Mouse (Mus musculus) liver, embryonic 13.5 days (tissue): Measurements from ENCODE around the gene Eprs. TPM values are rescaled to one million over a fixed set of nuclear protein-coding genes. Genes with fewer than 3 reads are reported as not detected.

Experiments
- ATAC-seq: fragments of 200-750 bp; cut with Nextera tagmentation; 2 replicates; pipeline ENCODE4 v1.8.0; 2017; ENCODE audit warnings: low read depth, mild to moderate bottlenecking, moderate number of reproducible peaks, moderate library complexity
- DNase-seq: peaks from one replicate; pipeline ENCODE4 v3.0.0; 2022
- H3K27ac ChIP-seq: fragments of 300-500 bp; sonication (generic); 2 replicates; pipeline ENCODE4 v1.5.1; 2015; ENCODE audit warnings: moderate library complexity, mild to moderate bottlenecking, inconsistent platforms
- H3K27me3 ChIP-seq: fragments of 300-500 bp; sonication (generic); 2 replicates; pipeline ENCODE4 v1.6.1; 2015; ENCODE audit warnings: mild to moderate bottlenecking, inconsistent platforms
- H3K36me3 ChIP-seq: fragments of 300-500 bp; sonication (generic); 2 replicates; pipeline ENCODE4 v1.6.1; 2015; ENCODE audit warnings: mild to moderate bottlenecking, inconsistent platforms
- H3K4me1 ChIP-seq: fragments of 300-500 bp; sonication (generic); replicated peaks from 2 replicates; pipeline ENCODE4 v1.6.1; 2015; ENCODE audit warnings: inconsistent platforms
- H3K4me2 ChIP-seq: fragments of 300-500 bp; sonication (generic); 2 replicates; pipeline ENCODE4 v1.6.1; 2015; ENCODE audit warnings: inconsistent platforms, mild to moderate bottlenecking, moderate library complexity
- H3K4me3 ChIP-seq: fragments of 300-500 bp; sonication (generic); replicated peaks from 2 replicates; pipeline ENCODE4 v1.5.1; 2015; ENCODE audit warnings: mild to moderate bottlenecking, inconsistent platforms
- H3K9ac ChIP-seq: fragments of 300-500 bp; sonication (generic); 2 replicates; pipeline ENCODE4 v1.6.1; 2015; ENCODE audit warnings: mild to moderate bottlenecking, inconsistent platforms
- H3K9me3 ChIP-seq: fragments of 300-500 bp; sonication (generic); replicated peaks from 2 replicates; pipeline ENCODE4 v1.6.1; 2016; ENCODE audit warnings: inconsistent platforms
- WGBS: fragments of 180-500 bp; shearing (Covaris S2); methylation state at CpG from one replicate; pipeline ENCODE4 v1.1.7; 2015; ENCODE audit not compliant: insufficient replicate concordance; 5-methylcytosine and 5-hydroxymethylcytosine counted together
- polyA plus RNA-seq: library from polyadenylated mRNA; unstranded; fragments of >200 nt; fragmentation: Nextera tagmentation; extraction: Ambion mirVana; gene quantifications from 2 replicates; pipeline ENCODE4 v1.2.1, GENCODE M21; 2015

The Eprs gene
- polyA plus RNA-seq, 1 experiment from 2014 or later = 113 TPM

DNA sequence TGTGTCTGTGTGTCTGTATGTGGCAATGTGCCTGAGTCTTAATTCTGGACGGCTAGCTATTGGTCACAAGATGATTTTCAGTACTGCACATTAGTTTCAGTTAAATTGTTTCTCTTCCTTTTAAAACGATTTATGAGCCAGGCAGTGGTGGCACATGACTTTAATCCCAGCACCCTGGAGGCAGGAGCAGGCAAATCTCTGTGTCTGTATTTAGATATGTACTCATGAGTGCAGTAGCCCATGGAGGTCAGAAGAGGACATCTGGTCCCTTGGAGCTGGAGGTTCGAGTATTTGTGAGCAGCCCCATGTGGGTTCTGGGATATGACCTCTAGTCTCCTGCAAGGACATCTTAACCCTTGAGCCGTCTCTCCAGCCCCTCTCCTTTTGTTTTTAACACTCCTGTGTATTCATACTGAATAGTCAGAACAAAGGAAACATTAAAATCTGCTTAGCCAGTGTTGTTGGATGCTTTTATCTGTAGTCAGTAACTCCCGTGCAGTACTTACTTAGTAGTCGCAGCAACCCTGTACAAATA, 27.5 kb upstream of the Eprs start:
- WGBS = 66% methylated on average over 6 of the region's 6 CpGs

DNA sequence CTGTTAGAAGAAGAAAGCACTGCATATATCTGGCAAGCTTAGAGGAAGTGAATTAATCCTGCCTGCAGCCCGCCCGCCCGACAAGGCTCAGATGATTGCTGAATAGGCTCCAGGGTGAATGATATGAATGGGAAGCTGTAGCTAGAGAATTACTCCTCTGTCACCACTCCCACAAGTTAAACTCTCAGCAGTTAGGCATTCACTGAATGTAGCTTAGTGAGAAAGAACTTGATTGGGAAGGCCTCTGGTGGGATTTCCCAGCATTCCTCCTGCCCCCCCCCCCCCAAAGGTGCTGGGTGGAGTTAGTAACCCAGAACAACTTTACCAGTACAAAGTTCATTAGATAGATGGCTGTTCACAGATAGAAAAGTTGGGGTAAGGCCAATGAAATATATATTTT, 26.3 kb upstream of the Eprs start:
- Histone ChIP-seq H3K27me3 (no peaks in the 10 kb centered on the region), H3K4me2 (no peak overlapping the region), H3K36me3 (peaks cover 4% of the 10 kb centered on the region; the same call in 1 of the 2 replicates), H3K9ac (no peak overlapping the region), H3K4me1 (peaks cover 17% of the 10 kb centered on the region), H3K27ac (no peak overlapping the region), H3K9me3 (no peaks in the 10 kb centered on the region), H3K4me3 (no peak overlapping the region)
- ATAC-seq (no peak), DNase-seq (no peak)
- 65% methylated on average over 3 of the region's 3 CpGs for WGBS

More for the DNA sequence above, 27.5 kb upstream of the Eprs start:
- DNase-seq (no peak), ATAC-seq (no peak)
- Histone ChIP-seq H3K4me3 (no peak overlapping the region), H3K9me3 (no peaks in the 10 kb centered on the region), H3K36me3 (no peaks in the 10 kb centered on the region), H3K4me2 (no peak overlapping the region), H3K27me3 (no peaks in the 10 kb centered on the region), H3K27ac (no peak overlapping the region), H3K4me1 (peaks cover 22% of the 10 kb centered on the region), H3K9ac (no peak overlapping the region)

DNA sequence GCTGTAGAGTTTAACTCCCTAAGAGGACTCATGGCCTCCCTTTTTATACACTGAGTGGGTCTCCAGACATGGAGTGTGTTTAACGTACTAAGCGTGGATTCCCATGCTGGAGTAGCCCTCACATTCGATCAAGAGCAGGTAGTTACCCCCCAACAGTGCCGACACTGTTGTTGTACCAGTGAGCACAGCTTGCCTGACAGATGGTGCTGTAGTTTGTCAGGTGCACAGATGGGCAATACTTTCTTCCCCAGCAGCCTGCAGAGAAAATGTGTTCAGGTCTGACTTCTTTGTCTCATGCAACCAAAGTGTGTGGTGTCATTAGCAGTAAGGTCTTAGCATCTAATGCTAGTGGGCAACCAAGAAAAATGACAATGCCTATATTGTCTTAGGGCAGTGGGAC, 20.4 kb upstream of the Eprs start:
- no peak for DNase-seq
- no peak overlapping the region for H3K27ac ChIP-seq
- H3K27me3 ChIP-seq = no peaks in the 10 kb centered on the region
- H3K4me1 ChIP-seq = no peaks in the 10 kb centered on the region
- H3K9ac ChIP-seq = no peak overlapping the region
- no peak overlapping the region for H3K4me3 ChIP-seq
- ATAC-seq = no peak
- no peaks in the 10 kb centered on the region for H3K9me3 ChIP-seq
- H3K4me2 ChIP-seq = no peak overlapping the region
- H3K36me3 ChIP-seq = peaks cover 38% of the 10 kb centered on the region
- 85% methylated on average over 4 of the region's 4 CpGs for WGBS

DNA sequence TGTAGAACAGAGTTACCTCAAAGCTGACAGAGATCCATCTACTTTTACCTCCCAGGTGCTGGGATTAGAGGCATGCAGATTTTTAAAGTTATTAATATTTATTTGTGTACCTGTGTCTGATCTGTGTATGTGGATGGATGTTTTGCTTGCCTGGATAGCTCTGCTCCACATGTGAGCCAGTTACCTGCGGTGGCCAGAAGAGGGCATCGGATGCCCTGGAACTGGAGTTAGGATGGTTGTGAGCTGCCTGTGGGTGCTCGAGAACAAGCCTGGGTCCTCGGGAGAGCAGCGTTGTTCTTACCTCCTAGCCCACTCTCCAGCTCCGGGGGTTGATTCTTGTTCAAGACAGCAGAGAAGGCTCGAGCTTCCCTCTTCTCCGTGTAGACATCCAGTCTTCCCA, 19.4 kb upstream of the Eprs start:
- H3K9me3 ChIP-seq = no peaks in the 10 kb centered on the region
- no peak overlapping the region for H3K27ac ChIP-seq
- H3K4me3 ChIP-seq = no peak overlapping the region
- no peak overlapping the region for H3K4me2 ChIP-seq
- DNase-seq (no peak), ATAC-seq (no peak)
- 77% methylated on average over 8 of the region's 8 CpGs for WGBS
- H3K27me3 ChIP-seq = no peaks in the 10 kb centered on the region
- H3K36me3 ChIP-seq = peaks cover 42% of the 10 kb centered on the region
- H3K9ac ChIP-seq = no peak overlapping the region
- H3K4me1 ChIP-seq = no peaks in the 10 kb centered on the region

DNA sequence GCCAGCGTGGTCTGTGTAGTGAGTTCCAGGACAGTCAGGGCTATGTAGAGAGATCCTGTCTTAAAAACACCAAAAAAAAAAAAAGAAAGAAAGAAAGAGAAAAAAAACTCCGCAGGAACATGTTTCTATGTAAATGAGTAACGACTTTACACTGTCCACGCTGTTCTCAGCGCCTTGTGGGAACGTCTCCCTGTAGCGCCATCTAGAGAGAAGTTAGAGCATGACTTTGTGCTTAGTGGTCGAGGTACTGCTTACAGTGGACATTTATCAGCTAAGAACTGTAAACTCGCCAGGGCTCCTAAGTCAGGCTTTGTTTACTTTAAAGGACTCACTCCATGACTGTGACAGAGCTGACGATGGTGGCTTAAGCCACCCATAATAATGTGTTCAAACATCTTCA, 16.7 kb upstream of the Eprs start:
- DNase-seq (no peak), ATAC-seq (peak; percentile 52)
- Histone ChIP-seq H3K9me3 (no peaks in the 10 kb centered on the region), H3K27ac (no peak overlapping the region), H3K36me3 (peaks cover 46% of the 10 kb centered on the region), H3K4me3 (no peak overlapping the region), H3K4me1 (no peaks in the 10 kb centered on the region), H3K27me3 (no peaks in the 10 kb centered on the region), H3K4me2 (no peak overlapping the region), H3K9ac (no peak overlapping the region)
- 66% methylated on average over 10 of the region's 10 CpGs for whole genome bisulfite sequencing

DNA sequence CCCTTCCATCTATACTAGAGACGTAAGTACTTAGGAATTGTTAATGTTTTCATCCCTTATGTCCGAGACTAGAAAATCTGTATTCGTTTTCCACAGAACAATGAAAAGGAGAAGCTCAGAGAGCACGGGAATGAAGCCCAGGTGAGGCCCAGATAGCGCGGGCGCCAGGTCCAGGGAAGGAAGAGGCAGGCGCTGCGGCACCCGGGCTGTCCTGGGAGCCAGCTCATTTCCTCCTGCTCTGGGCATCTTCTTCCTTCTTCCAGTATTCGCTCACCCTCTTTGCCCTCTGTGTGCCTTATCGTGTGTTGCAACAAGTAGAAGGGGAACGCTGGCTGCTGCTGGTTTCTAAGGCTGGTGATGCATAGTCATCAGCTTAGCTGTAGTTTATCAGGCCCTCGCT, 13.1 kb upstream of the Eprs start:
- 82% methylated on average over 14 of the region's 14 CpGs for WGBS
- Histone ChIP-seq H3K4me1 (no peaks in the 10 kb centered on the region), H3K9me3 (no peaks in the 10 kb centered on the region), H3K27me3 (no peaks in the 10 kb centered on the region), H3K27ac (no peak overlapping the region), H3K36me3 (peaks cover 32% of the 10 kb centered on the region), H3K4me3 (no peak overlapping the region), H3K4me2 (no peak overlapping the region), H3K9ac (no peak overlapping the region)
- ATAC-seq (no peak), DNase-seq (no peak)

DNA sequence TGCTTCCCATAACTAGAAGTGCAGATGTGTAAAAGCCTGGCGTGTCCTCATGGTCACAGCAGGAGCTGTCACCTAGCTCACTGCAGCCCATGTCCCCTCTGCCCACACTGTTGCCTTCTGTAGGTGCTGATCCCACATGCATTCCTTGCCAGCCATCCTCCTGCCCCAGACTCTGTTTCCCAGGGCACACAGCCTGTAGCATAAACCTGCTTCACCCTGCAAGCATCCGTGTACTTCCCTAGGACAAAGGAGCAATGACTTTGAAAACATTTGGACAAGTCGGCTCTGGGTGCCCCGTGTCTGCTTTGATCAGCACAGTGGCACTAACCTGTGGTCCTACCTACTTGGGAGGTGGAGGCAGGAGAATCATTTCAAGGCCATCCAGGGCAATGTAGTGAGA, 12.2 kb upstream of the Eprs start:
- Histone ChIP-seq H3K27ac (no peak overlapping the region), H3K9me3 (no peaks in the 10 kb centered on the region), H3K4me1 (no peaks in the 10 kb centered on the region), H3K9ac (no peak overlapping the region), H3K36me3 (peaks cover 26% of the 10 kb centered on the region), H3K4me3 (no peak overlapping the region), H3K27me3 (no peaks in the 10 kb centered on the region), H3K4me2 (no peak overlapping the region)
- 77% methylated on average over 4 of the region's 4 CpGs for WGBS
- ATAC-seq (no peak), DNase-seq (no peak)

DNA sequence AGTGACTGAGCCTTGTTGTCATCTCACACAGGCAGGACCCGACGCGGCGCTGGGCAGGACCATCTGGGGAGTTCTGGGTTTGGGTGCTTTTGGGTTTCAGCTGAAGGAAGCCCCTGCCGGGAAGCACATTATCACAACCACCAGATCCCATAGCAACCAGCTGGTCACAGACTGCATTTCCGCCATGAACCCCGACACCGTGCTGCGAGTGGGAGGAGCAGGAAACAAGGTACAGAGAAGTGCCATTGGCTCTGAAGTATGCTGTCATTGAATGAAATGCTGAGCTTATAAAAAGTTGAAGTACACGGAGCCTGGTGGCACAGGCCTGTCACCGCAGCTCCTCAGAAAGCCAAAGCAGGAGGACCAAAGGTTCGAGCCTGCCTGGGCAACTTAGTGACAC, 10.7 kb upstream of the Eprs start:
- Histone ChIP-seq H3K4me2 (no peak overlapping the region), H3K4me1 (no peaks in the 10 kb centered on the region), H3K36me3 (peaks cover 16% of the 10 kb centered on the region), H3K27me3 (no peaks in the 10 kb centered on the region), H3K9me3 (no peaks in the 10 kb centered on the region), H3K9ac (no peak overlapping the region), H3K27ac (no peak overlapping the region), H3K4me3 (no peak overlapping the region)
- WGBS = 71% methylated on average over 12 of the region's 12 CpGs
- no peak for DNase-seq
- no peak for ATAC-seq

DNA sequence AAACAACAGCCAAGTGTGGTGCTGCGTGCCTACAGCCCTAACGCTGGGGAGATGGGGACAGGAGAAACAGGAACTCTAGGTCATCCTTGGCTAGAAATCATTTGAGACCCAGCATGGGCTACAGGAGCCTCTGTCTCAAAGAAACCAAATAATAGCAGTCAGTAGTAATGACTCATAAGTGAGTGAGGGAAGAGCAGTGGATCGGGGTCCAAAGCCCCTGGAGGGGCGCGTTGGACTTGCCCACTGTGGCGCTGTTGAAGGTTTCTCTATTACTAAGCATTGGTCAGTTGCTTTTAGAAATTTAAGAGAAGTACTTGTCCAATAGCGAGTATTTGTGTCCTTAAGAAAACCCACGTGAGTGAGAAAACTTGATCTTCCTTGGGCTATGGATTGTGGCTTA, 9.5 kb upstream of the Eprs start:
- no peak overlapping the region for H3K4me2 ChIP-seq
- DNase-seq (no peak), ATAC-seq (no peak)
- H3K36me3 ChIP-seq = peaks cover 18% of the 10 kb centered on the region
- no peak overlapping the region for H3K4me3 ChIP-seq
- no peaks in the 10 kb centered on the region for H3K27me3 ChIP-seq
- H3K9ac ChIP-seq = no peak overlapping the region
- no peaks in the 10 kb centered on the region for H3K9me3 ChIP-seq
- H3K4me1 ChIP-seq = no peaks in the 10 kb centered on the region
- no peak overlapping the region for H3K27ac ChIP-seq
- WGBS = 83% methylated on average over 8 of the region's 8 CpGs

DNA sequence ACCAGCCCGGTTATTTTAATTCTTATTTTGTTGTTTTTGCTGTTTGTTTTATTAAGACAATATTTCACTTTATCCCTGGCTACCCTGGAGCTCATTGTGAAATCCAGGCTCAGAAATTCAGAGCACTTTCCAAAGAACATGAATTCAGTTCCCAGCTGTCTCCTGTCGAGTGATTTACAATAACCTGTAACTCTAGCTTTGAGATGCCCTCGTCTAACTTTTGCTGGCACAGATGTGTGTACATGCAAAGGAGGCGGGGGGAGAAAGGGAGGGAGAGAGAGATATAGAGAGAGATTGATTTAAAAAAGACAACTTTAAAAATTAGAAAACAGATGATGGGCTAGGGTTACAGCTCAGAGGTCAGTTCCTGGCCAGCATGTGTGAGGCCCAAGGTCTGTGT, 8.1 kb upstream of the Eprs start:
- Histone ChIP-seq H3K4me3 (no peak overlapping the region), H3K36me3 (peaks cover 18% of the 10 kb centered on the region), H3K4me2 (no peak overlapping the region), H3K4me1 (no peaks in the 10 kb centered on the region), H3K27ac (no peak overlapping the region), H3K27me3 (no peaks in the 10 kb centered on the region), H3K9ac (no peak overlapping the region), H3K9me3 (no peaks in the 10 kb centered on the region)
- DNase-seq = no peak
- no peak for ATAC-seq
- 80% methylated on average over 4 of the region's 4 CpGs for WGBS

DNA sequence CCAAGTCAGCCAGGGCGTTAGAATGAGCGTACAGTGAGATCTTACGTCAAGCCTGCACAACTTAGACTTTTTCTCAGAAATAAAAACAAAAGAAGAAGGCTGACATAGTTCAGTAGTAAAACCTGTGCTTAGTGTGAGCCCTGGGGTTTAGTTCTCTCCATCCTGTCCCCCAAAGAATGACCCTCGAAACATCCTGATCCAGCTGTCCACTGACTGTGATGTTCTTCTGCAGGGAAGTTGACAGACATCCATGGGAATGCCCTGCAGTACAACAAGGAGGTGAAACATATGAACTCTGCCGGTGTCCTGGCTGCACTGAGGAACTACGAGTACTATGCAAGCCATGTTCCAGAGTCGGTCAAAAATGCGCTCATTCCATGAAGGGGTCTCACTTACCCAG, 6.6 kb upstream of the Eprs start:
- 78% methylated on average over 8 of the region's 8 CpGs for WGBS
- H3K4me2 ChIP-seq = no peak overlapping the region
- H3K9me3 ChIP-seq = no peaks in the 10 kb centered on the region
- no peak overlapping the region for H3K4me3 ChIP-seq
- H3K27ac ChIP-seq = no peak overlapping the region
- ATAC-seq (no peak), DNase-seq (no peak)
- H3K4me1 ChIP-seq = peaks cover 3% of the 10 kb centered on the region
- H3K9ac ChIP-seq = no peak overlapping the region
- peaks cover 11% of the 10 kb centered on the region for H3K36me3 ChIP-seq
- H3K27me3 ChIP-seq = no peaks in the 10 kb centered on the region

DNA sequence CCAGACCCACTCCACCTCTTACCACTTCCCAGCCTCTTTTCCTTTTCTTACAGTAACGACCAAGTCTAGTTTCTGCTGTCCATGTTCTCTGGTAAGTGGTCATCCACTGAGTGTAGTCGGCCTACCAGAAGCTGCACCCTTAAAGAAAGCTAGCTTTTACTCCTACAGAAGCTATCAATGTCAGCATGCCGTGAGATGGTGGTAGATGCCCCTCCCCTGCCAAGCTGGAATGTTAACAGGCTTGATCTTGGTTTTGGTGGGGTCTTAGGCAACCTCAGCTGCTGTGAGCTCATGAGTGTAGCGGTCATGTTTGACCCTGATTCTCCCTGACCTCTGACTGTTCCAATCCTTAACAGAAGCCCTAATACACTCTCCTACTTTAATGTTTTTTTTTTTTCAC, 4.6 kb upstream of the Eprs start:
- ATAC-seq = no peak
- WGBS = 72% methylated on average over 4 of the region's 4 CpGs

More for the DNA sequence above, 4.6 kb upstream of the Eprs start:
- Histone ChIP-seq H3K9me3 (no peaks in the 10 kb centered on the region), H3K4me2 (no peak overlapping the region), H3K27ac (no peak overlapping the region), H3K4me1 (peaks cover 13% of the 10 kb centered on the region), H3K9ac (no peak overlapping the region), H3K36me3 (peaks cover 6% of the 10 kb centered on the region; the same call in 1 of the 2 replicates), H3K4me3 (no peak overlapping the region), H3K27me3 (no peaks in the 10 kb centered on the region)
- no peak for DNase-seq
